Mouse (Mus musculus) heart, embryonic 15.5 days (tissue): ENCODE data around the gene Gm3336. TPM values are rescaled to one million over a fixed set of nuclear protein-coding genes. Genes with fewer than 3 reads are reported as not detected.
A peak's percentile ranks its signal among the peaks of the same experiment; 100 is the strongest.

Experiments
- ATAC-seq: fragments of 200-750 bp; cut with Nextera tagmentation; replicated peaks from 2 replicates; pipeline ENCODE4 v1.8.0; 2017; ENCODE audit warnings: low read depth, moderate TSS enrichment; ENCODE audit not compliant: insufficient number of reproducible peaks, insufficient read depth, low FRiP score
- H3K27ac ChIP-seq: fragments of 300-500 bp; sonication (generic); 2 replicates; pipeline ENCODE4 v1.5.1; 2015; ENCODE audit warnings: mild to moderate bottlenecking, inconsistent platforms
- H3K27me3 ChIP-seq: fragments of 300-500 bp; sonication (generic); 2 replicates; pipeline ENCODE4 v1.6.1; 2015; ENCODE audit warnings: inconsistent platforms
- H3K36me3 ChIP-seq: fragments of 300-500 bp; sonication (generic); 2 replicates; pipeline ENCODE4 v1.6.1; 2015; ENCODE audit warnings: mild to moderate bottlenecking, inconsistent platforms
- H3K4me1 ChIP-seq: fragments of 300-500 bp; sonication (generic); replicated peaks from 2 replicates; pipeline ENCODE4 v1.6.1; 2015; ENCODE audit warnings: inconsistent platforms
- H3K4me2 ChIP-seq: fragments of 300-500 bp; sonication (generic); 2 replicates; pipeline ENCODE4 v1.6.1; 2015; ENCODE audit warnings: inconsistent platforms, mild to moderate bottlenecking, moderate library complexity
- H3K4me3 ChIP-seq: fragments of 300-500 bp; sonication (generic); 2 replicates; pipeline ENCODE4 v1.5.1; 2015; ENCODE audit warnings: mild to moderate bottlenecking, inconsistent platforms
- H3K9ac ChIP-seq: fragments of 300-500 bp; sonication (generic); 2 replicates; pipeline ENCODE4 v1.6.1; 2015; ENCODE audit warnings: mild to moderate bottlenecking, inconsistent platforms
- H3K9me3 ChIP-seq: fragments of 300-500 bp; sonication (generic); replicated peaks from 2 replicates; pipeline ENCODE4 v1.6.1; 2016; ENCODE audit warnings: inconsistent platforms
- WGBS: fragments of 180-500 bp; shearing (Covaris S2); methylation state at CpG from one replicate; pipeline ENCODE4 v1.1.7; 2015; ENCODE audit warnings: mixed read lengths; 5-methylcytosine and 5-hydroxymethylcytosine counted together
- polyA plus RNA-seq: library from polyadenylated mRNA; unstranded; fragments of >200 nt; fragmentation: Nextera tagmentation; extraction: Ambion mirVana; gene quantifications from 2 replicates; pipeline ENCODE4 v1.2.1, GENCODE M21; 2015

Gene Gm3336
- polyA plus RNA-seq, 1 experiment from 2014 or later = not detected

GRCm38 (mm10) chr8:70720739-70721138, 2.4 kb downstream of the Gm3336 start:
- Histone ChIP-seq H3K36me3 (no peaks in the 10 kb centered on the region), H3K9me3 (no peaks in the 10 kb centered on the region), H3K9ac (no peak overlapping the region), H3K4me3 (no peak overlapping the region), H3K27ac (no peak overlapping the region), H3K27me3 (peaks cover 40% of the 10 kb centered on the region), H3K4me1 (no peaks in the 10 kb centered on the region), H3K4me2 (no peak overlapping the region)
- no peak for ATAC-seq
- WGBS = 2% methylated on average over 3 of the region's 3 CpGs

GRCm38 (mm10) chr8:70721601-70722000, 3.3 kb downstream of the Gm3336 start:
- Histone ChIP-seq H3K9ac (no peak overlapping the region), H3K36me3 (no peaks in the 10 kb centered on the region), H3K4me3 (no peak overlapping the region), H3K4me2 (no peak overlapping the region), H3K27me3 (peaks cover 46% of the 10 kb centered on the region), H3K27ac (no peak overlapping the region), H3K4me1 (no peaks in the 10 kb centered on the region), H3K9me3 (no peaks in the 10 kb centered on the region)
- no peak for ATAC-seq
- WGBS = 77% methylated on average over 8 of the region's 8 CpGs

GRCm38 (mm10) chr8:70723486-70724210, 5.3 kb downstream of the Gm3336 start, which contains the start of gene Pde4c:
Gene Pde4c, plus strand, starts transcription at chr8:70723720.
- Histone ChIP-seq H3K36me3 (no peaks in the 10 kb centered on the region), H3K4me3 (no peak within 1 kb of the TSS), H3K27me3 (peaks cover 45% of the 10 kb centered on the region), H3K27ac (no peak within 1 kb of the TSS), H3K9ac (no peak within 1 kb of the TSS), H3K4me2 (no peak within 1 kb of the TSS), H3K4me1 (no peaks in the 10 kb centered on the region), H3K9me3 (no peaks in the 10 kb centered on the region)
- WGBS = 47% methylated on average over 7 of the region's 7 CpGs
- no peak for ATAC-seq

- Histone ChIP-seq H3K27me3 (peaks cover 51% of the 10 kb centered on the region), H3K4me1 (no peaks in the 10 kb centered on the region), H3K9me3 (no peaks in the 10 kb centered on the region), H3K9ac (no peak overlapping the region), H3K4me2 (no peak overlapping the region), H3K27ac (no peak overlapping the region), H3K4me3 (no peak overlapping the region), H3K36me3 (no peaks in the 10 kb centered on the region)
- 73% methylated on average over 12 of the region's 12 CpGs for WGBS
- no peak for ATAC-seq
Measured at GRCm38 (mm10) chr8:70724216-70724615, 5.9 kb downstream of the Gm3336 start.

GRCm38 (mm10) chr8:70725792-70726447, 7.6 kb downstream of the Gm3336 start:
- 21% methylated on average over 14 of the region's 14 CpGs for WGBS
- peaks cover 57% of the 10 kb centered on the region for H3K27me3 ChIP-seq
- H3K4me2 ChIP-seq = no peak overlapping the region
- H3K4me3 ChIP-seq = no peak overlapping the region
- peaks cover 6% of the 10 kb centered on the region for H3K4me1 ChIP-seq
- H3K9ac ChIP-seq = no peak overlapping the region
- ATAC-seq = no peak
- H3K27ac ChIP-seq = no peak overlapping the region
- no peaks in the 10 kb centered on the region for H3K36me3 ChIP-seq
- H3K9me3 ChIP-seq = no peaks in the 10 kb centered on the region

- no peaks in the 10 kb centered on the region for H3K9me3 ChIP-seq
- no peak overlapping the region for H3K9ac ChIP-seq
- no peak overlapping the region for H3K4me3 ChIP-seq
- H3K36me3 ChIP-seq = no peaks in the 10 kb centered on the region
- no peak for ATAC-seq
- peaks cover 59% of the 10 kb centered on the region for H3K27me3 ChIP-seq
- peaks cover 6% of the 10 kb centered on the region for H3K4me1 ChIP-seq
- H3K27ac ChIP-seq = no peak overlapping the region
- WGBS = 41% methylated on average over 11 of the region's 11 CpGs
- no peak overlapping the region for H3K4me2 ChIP-seq
Measured at GRCm38 (mm10) chr8:70726721-70727120, 8.4 kb downstream of the Gm3336 start.

GRCm38 (mm10) chr8:70729808-70730475, 11.6 kb downstream of the Gm3336 start:
- Histone ChIP-seq H3K27ac (no peak overlapping the region), H3K4me2 (peak overlapping the region; percentile 60), H3K4me1 (peaks cover 6% of the 10 kb centered on the region), H3K9me3 (no peaks in the 10 kb centered on the region), H3K36me3 (no peaks in the 10 kb centered on the region), H3K27me3 (peaks cover 72% of the 10 kb centered on the region), H3K4me3 (peak overlapping the region; percentile 37), H3K9ac (peak overlapping the region; percentile 21; the same call in 1 of the 2 replicates)
- 3% methylated on average over 34 of the region's 34 CpGs for WGBS
- no peak for ATAC-seq

- Histone ChIP-seq H3K9me3 (no peaks in the 10 kb centered on the region), H3K27me3 (peaks cover 71% of the 10 kb centered on the region), H3K4me2 (no peak overlapping the region), H3K4me3 (no peak overlapping the region), H3K36me3 (no peaks in the 10 kb centered on the region), H3K4me1 (peaks cover 6% of the 10 kb centered on the region), H3K9ac (no peak overlapping the region), H3K27ac (no peak overlapping the region)
- ATAC-seq = no peak
- 85% methylated on average over 4 of the region's 4 CpGs for WGBS
Measured at GRCm38 (mm10) chr8:70730956-70731355, 12.6 kb downstream of the Gm3336 start.

GRCm38 (mm10) chr8:70737705-70738104, 19.4 kb downstream of the Gm3336 start:
- H3K27me3 ChIP-seq = peaks cover 39% of the 10 kb centered on the region

GRCm38 (mm10) chr8:70738211-70738610, 19.9 kb downstream of the Gm3336 start:
- no peak overlapping the region for H3K4me3 ChIP-seq
- 37% methylated on average over 3 of the region's 3 CpGs for WGBS
- no peak for ATAC-seq
- peaks cover 19% of the 10 kb centered on the region for H3K4me1 ChIP-seq
- no peak overlapping the region for H3K9ac ChIP-seq
- H3K9me3 ChIP-seq = no peaks in the 10 kb centered on the region
- peaks cover 39% of the 10 kb centered on the region for H3K27me3 ChIP-seq
- H3K27ac ChIP-seq = no peak overlapping the region
- H3K4me2 ChIP-seq = no peak overlapping the region
- H3K36me3 ChIP-seq = no peaks in the 10 kb centered on the region

More at GRCm38 (mm10) chr8:70737705-70738104, 19.4 kb downstream of the Gm3336 start:
- 55% methylated on average over 5 of the region's 5 CpGs for WGBS
- Histone ChIP-seq H3K27ac (no peak overlapping the region), H3K4me1 (peaks cover 14% of the 10 kb centered on the region), H3K9ac (no peak overlapping the region), H3K36me3 (no peaks in the 10 kb centered on the region), H3K4me3 (no peak overlapping the region), H3K4me2 (no peak overlapping the region), H3K9me3 (no peaks in the 10 kb centered on the region)
- no peak for ATAC-seq

- Histone ChIP-seq H3K9ac (no peak overlapping the region), H3K4me1 (peaks cover 33% of the 10 kb centered on the region), H3K27ac (no peak overlapping the region), H3K4me3 (no peak overlapping the region), H3K27me3 (peaks cover 68% of the 10 kb centered on the region), H3K9me3 (no peaks in the 10 kb centered on the region), H3K4me2 (no peak overlapping the region), H3K36me3 (no peaks in the 10 kb centered on the region)
- no peak for ATAC-seq
- 41% methylated on average over 5 of the region's 5 CpGs for WGBS
Measured at GRCm38 (mm10) chr8:70741661-70742060, 23.3 kb downstream of the Gm3336 start.
